Mouse (Mus musculus): Measurements from ENCODE around the gene Prkag3. TPM values are rescaled to one million over a fixed set of nuclear protein-coding genes. Genes with fewer than 3 reads are reported as not detected.

Gene Prkag3
- polyA plus RNA-seq, 1 experiment from 2014 or later: 5.7 TPM

- H3K9ac ChIP-seq: no peak overlapping the region
- no peaks in the 10 kb centered on the region for H3K9me3 ChIP-seq (replicated peaks)
- no peaks in the 10 kb centered on the region for H3K27me3 ChIP-seq
- H3K4me3 ChIP-seq (replicated peaks): no peak overlapping the region
- 24% methylated on average over 4 of the region's 4 CpGs for WGBS
- H3K4me1 ChIP-seq: no peaks in the 10 kb centered on the region; the same call in 1 of the 2 replicates
- no peaks in the 10 kb centered on the region for H3K36me3 ChIP-seq
- H3K27ac ChIP-seq (replicated peaks): no peak overlapping the region
- H3K4me2 ChIP-seq (replicated peaks): no peak overlapping the region
- ATAC-seq (ENCODE audit: insufficient number of reproducible peaks, low FRiP score, low TSS enrichment, low read depth): no peak
Measured at GRCm38 (mm10) chr1:74759773-74760172, 10.8 kb upstream of the Prkag3 start.

GRCm38 (mm10) chr1:74754175-74754785, 5.3 kb upstream of the Prkag3 start:
- 42% methylated on average over 5 of the region's 5 CpGs for whole genome bisulfite sequencing

GRCm38 (mm10) chr1:74753266-74753974, 4.4 kb upstream of the Prkag3 start:
- Histone ChIP-seq H3K9ac (no peak overlapping the region), H3K36me3 (no peaks in the 10 kb centered on the region), H3K9me3 (replicated peaks) (no peaks in the 10 kb centered on the region), H3K4me2 (replicated peaks) (no peak overlapping the region), H3K27ac (replicated peaks) (no peak overlapping the region), H3K4me3 (replicated peaks) (no peak overlapping the region), H3K27me3 (peaks cover 10% of the 10 kb centered on the region; the same call in 1 of the 2 replicates), H3K4me1 (peaks cover 12% of the 10 kb centered on the region)
- WGBS: 70% methylated on average over 8 of the region's 8 CpGs
- no peak for ATAC-seq (ENCODE audit: insufficient number of reproducible peaks, low FRiP score, low TSS enrichment, low read depth)

More at GRCm38 (mm10) chr1:74754175-74754785, 5.3 kb upstream of the Prkag3 start:
- Histone ChIP-seq H3K4me1 (peaks cover 3% of the 10 kb centered on the region), H3K4me3 (replicated peaks) (no peak overlapping the region), H3K36me3 (no peaks in the 10 kb centered on the region), H3K4me2 (replicated peaks) (no peak overlapping the region), H3K9ac (no peak overlapping the region), H3K27ac (replicated peaks) (no peak overlapping the region), H3K27me3 (peaks cover 2% of the 10 kb centered on the region; the same call in 1 of the 2 replicates), H3K9me3 (replicated peaks) (no peaks in the 10 kb centered on the region)
- ATAC-seq (ENCODE audit: insufficient number of reproducible peaks, low FRiP score, low TSS enrichment, low read depth): no peak; the same call in 1 of the 2 replicates

- WGBS: 98% methylated on average over 3 of the region's 3 CpGs
- Histone ChIP-seq H3K27me3 (peaks cover 10% of the 10 kb centered on the region; the same call in 1 of the 2 replicates), H3K4me1 (peaks cover 17% of the 10 kb centered on the region), H3K36me3 (no peaks in the 10 kb centered on the region), H3K9ac (no peak overlapping the region), H3K4me2 (replicated peaks) (no peak overlapping the region), H3K9me3 (replicated peaks) (no peaks in the 10 kb centered on the region), H3K4me3 (replicated peaks) (no peak overlapping the region), H3K27ac (replicated peaks) (no peak overlapping the region)
- ATAC-seq (ENCODE audit: insufficient number of reproducible peaks, low FRiP score, low TSS enrichment, low read depth): no peak
Measured at GRCm38 (mm10) chr1:74752833-74753232, 3.8 kb upstream of the Prkag3 start.

GRCm38 (mm10) chr1:74752150-74752549, 3.1 kb upstream of the Prkag3 start:
- Histone ChIP-seq H3K4me2 (replicated peaks) (no peak overlapping the region), H3K9me3 (replicated peaks) (no peaks in the 10 kb centered on the region), H3K27ac (replicated peaks) (no peak overlapping the region), H3K36me3 (no peaks in the 10 kb centered on the region), H3K27me3 (peaks cover 10% of the 10 kb centered on the region; the same call in 1 of the 2 replicates), H3K4me3 (replicated peaks) (no peak overlapping the region), H3K9ac (no peak overlapping the region), H3K4me1 (peaks cover 17% of the 10 kb centered on the region)
- 74% methylated on average over 8 of the region's 8 CpGs for WGBS
- no peak for ATAC-seq (ENCODE audit: insufficient number of reproducible peaks, low FRiP score, low TSS enrichment, low read depth)

- Histone ChIP-seq H3K27me3 (peaks cover 10% of the 10 kb centered on the region; the same call in 1 of the 2 replicates), H3K4me2 (replicated peaks) (no peak overlapping the region), H3K36me3 (no peaks in the 10 kb centered on the region), H3K9ac (no peak overlapping the region), H3K4me3 (replicated peaks) (no peak overlapping the region), H3K27ac (replicated peaks) (no peak overlapping the region), H3K9me3 (replicated peaks) (no peaks in the 10 kb centered on the region), H3K4me1 (peaks cover 17% of the 10 kb centered on the region)
- WGBS: 83% methylated on average over 4 of the region's 4 CpGs
- ATAC-seq (ENCODE audit: insufficient number of reproducible peaks, low FRiP score, low TSS enrichment, low read depth): no peak
Measured at GRCm38 (mm10) chr1:74750683-74751082, 1.7 kb upstream of the Prkag3 start.

- Histone ChIP-seq H3K4me1 (peaks cover 17% of the 10 kb centered on the region), H3K4me3 (replicated peaks) (peak overlapping the region; percentile 30), H3K27me3 (peaks cover 10% of the 10 kb centered on the region; the same call in 1 of the 2 replicates), H3K27ac (replicated peaks) (no peak overlapping the region; the same call in 1 of the 2 replicates), H3K4me2 (replicated peaks) (peak overlapping the region; percentile 54), H3K36me3 (no peaks in the 10 kb centered on the region), H3K9me3 (replicated peaks) (no peaks in the 10 kb centered on the region), H3K9ac (no peak overlapping the region)
- ATAC-seq (ENCODE audit: insufficient number of reproducible peaks, low FRiP score, low TSS enrichment, low read depth): peak; percentile 74
- 45% methylated on average over 7 of the region's 7 CpGs for WGBS
Measured at GRCm38 (mm10) chr1:74749301-74749700, 280 bp upstream of the Prkag3 start.

- WGBS: 65% methylated on average over 5 of the region's 5 CpGs
- Histone ChIP-seq H3K9ac (no peak overlapping the region), H3K27ac (replicated peaks) (no peak overlapping the region), H3K36me3 (no peaks in the 10 kb centered on the region), H3K4me3 (replicated peaks) (no peak overlapping the region), H3K4me1 (peaks cover 17% of the 10 kb centered on the region), H3K27me3 (peaks cover 10% of the 10 kb centered on the region; the same call in 1 of the 2 replicates), H3K9me3 (replicated peaks) (no peaks in the 10 kb centered on the region), H3K4me2 (replicated peaks) (no peak overlapping the region)
- ATAC-seq (ENCODE audit: insufficient number of reproducible peaks, low FRiP score, low TSS enrichment, low read depth): 0 out of 2 replicates have a peak, but pooled peaks have one; percentile 32
Measured at GRCm38 (mm10) chr1:74747335-74747734, 1.7 kb downstream of the Prkag3 start.

GRCm38 (mm10) chr1:74740846-74741245, 8.2 kb downstream of the Prkag3 start:
- no peak for ATAC-seq (ENCODE audit: insufficient number of reproducible peaks, low FRiP score, low TSS enrichment, low read depth)
- no peaks in the 10 kb centered on the region for H3K27me3 ChIP-seq
- no peaks in the 10 kb centered on the region for H3K4me1 ChIP-seq
- no peak overlapping the region for H3K27ac ChIP-seq (replicated peaks)
- H3K36me3 ChIP-seq: no peaks in the 10 kb centered on the region
- no peak overlapping the region for H3K9ac ChIP-seq
- H3K4me3 ChIP-seq (replicated peaks): no peak overlapping the region
- H3K9me3 ChIP-seq (replicated peaks): no peaks in the 10 kb centered on the region
- no peak overlapping the region for H3K4me2 ChIP-seq (replicated peaks)
- WGBS: 79% methylated on average over 7 of the region's 7 CpGs

GRCm38 (mm10) chr1:74737500-74737899, 11.5 kb downstream of the Prkag3 start:
- 81% methylated on average over 7 of the region's 7 CpGs for WGBS
- Histone ChIP-seq H3K36me3 (no peaks in the 10 kb centered on the region), H3K27me3 (no peaks in the 10 kb centered on the region), H3K4me1 (no peaks in the 10 kb centered on the region), H3K9ac (no peak overlapping the region), H3K4me3 (replicated peaks) (no peak overlapping the region), H3K4me2 (replicated peaks) (no peak overlapping the region), H3K27ac (replicated peaks) (no peak overlapping the region), H3K9me3 (replicated peaks) (no peaks in the 10 kb centered on the region)
- ATAC-seq (ENCODE audit: insufficient number of reproducible peaks, low FRiP score, low TSS enrichment, low read depth): no peak

GRCm38 (mm10) chr1:74736977-74737376, 12.0 kb downstream of the Prkag3 start:
- Histone ChIP-seq H3K9ac (no peak overlapping the region), H3K9me3 (replicated peaks) (no peaks in the 10 kb centered on the region), H3K36me3 (no peaks in the 10 kb centered on the region), H3K4me2 (replicated peaks) (no peak overlapping the region), H3K27ac (replicated peaks) (no peak overlapping the region), H3K27me3 (no peaks in the 10 kb centered on the region), H3K4me3 (replicated peaks) (no peak overlapping the region), H3K4me1 (no peaks in the 10 kb centered on the region)
- no peak for ATAC-seq (ENCODE audit: insufficient number of reproducible peaks, low FRiP score, low TSS enrichment, low read depth)
- WGBS: 88% methylated on average over 12 of the region's 12 CpGs
